Mouse (Mus musculus): ENCODE results near the gene Kctd11.
"Not testable (repeated sequence)": the region's sequence is repeated elsewhere in the genome, so short reads cannot be mapped to it uniquely, and the experiment has no call there.

The Kctd11 gene

DNA sequence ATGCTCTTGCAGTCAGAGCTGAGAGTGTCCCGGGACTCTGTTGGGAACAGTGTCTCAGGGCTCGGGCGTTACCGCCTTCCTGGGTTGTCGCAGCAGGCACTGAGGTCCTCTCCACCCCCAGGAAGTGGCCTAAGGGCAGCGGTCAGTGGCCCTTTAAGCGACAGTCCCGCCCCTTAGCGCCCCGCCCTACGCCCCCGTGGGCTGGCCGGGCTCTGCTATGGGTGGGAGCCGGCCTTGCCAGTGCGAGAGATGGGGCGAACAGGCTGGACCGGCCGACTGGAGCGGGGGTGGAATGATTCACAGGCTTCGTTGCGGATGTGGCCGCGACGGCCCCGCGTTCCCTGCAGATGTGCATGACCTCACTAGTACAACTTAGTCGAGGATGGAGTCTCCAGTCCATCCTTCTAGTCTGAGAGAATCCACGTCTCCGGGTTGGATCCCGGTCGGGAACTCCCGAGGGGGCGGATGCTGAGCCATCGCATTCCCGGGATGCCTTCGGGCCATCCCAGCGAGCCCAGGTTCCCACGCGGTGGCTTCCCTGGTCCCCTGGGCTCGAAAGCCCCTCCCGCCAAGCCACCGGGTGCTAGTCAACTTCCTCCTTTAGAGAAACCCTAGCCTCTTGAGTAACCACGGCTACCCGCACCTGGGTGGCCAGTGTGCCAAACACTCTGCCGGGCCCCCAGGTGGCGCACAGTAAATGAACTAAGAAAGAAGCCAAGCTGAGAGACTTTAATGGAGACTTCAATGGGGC, at the start of gene Kctd11:
TSS of gene Kctd11 (minus strand) at position 554 of the 751 bp plus-strand sequence.
- DNase-seq (ENCODE audit: low spot score): peak; percentile 64

GRCm38 (mm10) chr11:69930176-69930575, 49.0 kb upstream of the Kctd11 start:
- not testable (repeated sequence) for DNase-seq (ENCODE audit: low spot score)

GRCm38 (mm10) chr11:69929712-69930111, 48.5 kb upstream of the Kctd11 start:
- no peak for DNase-seq (ENCODE audit: low spot score)

DNA sequence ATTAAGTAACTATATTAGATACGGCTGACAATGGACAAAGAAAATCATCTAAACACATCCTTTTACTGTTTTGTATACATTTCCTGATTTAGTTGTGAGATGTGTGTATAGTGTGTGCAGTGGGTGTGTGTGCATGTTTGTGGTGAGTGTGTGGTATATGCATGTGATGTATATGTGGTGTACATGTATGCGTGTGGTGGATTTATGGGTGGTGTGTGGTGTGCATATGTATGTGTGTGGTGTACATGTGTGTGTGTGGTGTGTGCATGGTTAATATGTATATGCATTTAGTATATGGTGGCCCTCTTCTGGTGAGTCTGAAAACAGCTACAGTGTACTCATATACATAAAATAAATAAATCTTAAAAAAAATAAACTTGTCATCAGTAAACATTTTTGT, 46.3 kb upstream of the Kctd11 start:
- DNase-seq (ENCODE audit: low spot score): no peak

DNA sequence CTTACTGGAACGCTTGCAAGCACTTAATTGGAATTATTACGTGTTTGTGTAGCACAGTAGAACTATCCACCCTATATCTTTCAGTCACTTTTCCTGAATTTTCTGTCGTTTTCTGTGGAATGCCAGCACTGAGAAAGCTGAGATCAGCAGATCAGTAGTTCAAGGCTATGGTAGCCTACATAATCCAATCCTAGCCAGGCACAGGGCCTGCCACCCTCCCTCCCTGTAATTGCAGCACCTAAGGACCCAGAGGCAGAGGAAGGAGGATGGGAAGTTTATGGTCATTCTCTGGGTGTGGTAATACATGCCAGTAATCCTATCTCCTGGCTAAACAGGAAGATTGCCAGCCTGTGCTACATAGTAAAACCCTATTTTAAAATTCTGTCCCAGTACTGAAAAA, 41.6 kb upstream of the Kctd11 start:
- DNase-seq (ENCODE audit: low spot score): no peak

DNA sequence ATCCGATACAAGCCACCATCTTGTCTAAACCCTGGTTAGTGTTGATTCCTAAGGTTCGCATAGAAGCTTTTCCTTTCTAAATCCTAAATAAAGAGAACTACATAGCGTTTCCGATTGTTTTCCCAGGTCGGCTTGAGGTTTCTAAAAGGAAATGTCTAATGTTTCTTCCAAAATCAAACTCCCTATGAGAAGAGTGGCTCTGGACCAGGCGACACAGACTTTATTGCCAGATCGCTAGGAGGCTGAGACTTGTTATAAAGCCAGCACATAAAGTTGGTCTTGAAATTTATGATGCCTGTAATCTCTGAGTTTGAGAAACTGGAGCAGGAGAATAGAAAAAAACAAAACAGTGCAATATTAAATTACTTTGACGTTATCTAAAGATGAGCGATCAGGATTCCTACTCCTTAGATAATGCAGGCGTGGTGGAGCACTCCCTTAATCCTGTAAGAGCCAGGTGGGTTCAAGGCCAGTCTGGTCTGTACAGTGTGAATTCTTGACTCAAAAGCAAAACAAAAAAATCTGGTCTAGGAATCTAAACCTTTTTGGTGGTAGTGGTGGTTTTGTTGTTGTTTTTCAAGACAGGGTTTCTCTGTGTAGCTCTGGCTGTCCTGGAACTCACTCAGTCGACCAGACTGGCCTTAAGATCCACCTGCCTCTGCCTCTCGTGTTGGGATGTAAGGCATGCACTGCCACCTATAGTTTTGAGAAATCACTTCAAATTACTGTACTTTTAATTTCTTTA, 41.0 kb upstream of the Kctd11 start:
- DNase-seq (ENCODE audit: low spot score): no peak

DNA sequence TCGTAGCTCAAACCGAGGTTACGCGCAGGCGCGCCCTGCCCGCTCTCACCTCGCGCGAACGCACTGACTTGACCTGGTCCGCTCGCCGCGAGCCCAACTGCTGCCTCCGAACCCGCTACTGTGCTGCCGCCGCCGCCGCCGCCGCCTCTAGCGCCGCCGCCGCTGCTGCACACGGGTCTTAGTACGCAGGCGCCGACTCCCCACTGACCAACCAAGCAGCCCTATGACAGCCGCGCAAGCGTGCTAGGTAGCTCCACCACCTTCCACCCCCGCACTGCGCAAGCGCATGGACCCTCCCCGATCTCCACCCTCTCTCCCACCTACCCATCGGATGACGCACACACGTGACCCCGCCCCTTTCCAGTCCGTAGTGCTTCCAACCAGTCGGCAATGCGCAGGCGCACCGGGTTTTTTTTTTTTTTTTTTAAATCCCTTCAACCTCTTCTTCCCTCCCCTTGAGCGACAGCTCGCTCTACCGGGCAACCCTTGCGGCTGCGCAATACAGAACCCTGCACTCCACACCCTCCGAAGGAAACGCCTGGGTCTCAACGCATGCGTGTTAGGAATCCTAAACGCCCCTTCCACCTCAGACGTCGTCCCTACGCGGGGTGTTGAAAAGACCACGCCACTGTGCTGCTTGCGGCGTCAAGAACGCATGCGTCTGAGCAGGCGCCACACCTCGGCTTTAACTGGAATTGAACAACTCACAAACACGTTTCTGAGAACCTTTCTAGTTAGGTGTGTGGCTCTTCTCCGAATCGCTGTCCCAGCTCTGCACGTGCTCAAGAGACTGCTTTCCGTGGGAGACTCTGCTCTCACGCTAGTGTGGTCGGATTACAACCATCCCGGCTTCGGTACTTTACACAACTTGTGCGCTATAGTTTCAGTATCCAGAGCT, 40.2 kb upstream of the Kctd11 start, which contains the start of gene Eif5a:
TSS of gene Eif5a (minus strand) at position 845 of the 898 bp plus-strand sequence.
- peak; percentile 100 for DNase-seq (ENCODE audit: low spot score)

GRCm38 (mm10) chr11:69920266-69921031, 39.2 kb upstream of the Kctd11 start:
- no peak for DNase-seq (ENCODE audit: low spot score)

- peak; percentile 82 for DNase-seq (ENCODE audit: low spot score)
Observed at GRCm38 (mm10) chr11:69919661-69920265, 38.6 kb upstream of the Kctd11 start.

- DNase-seq (ENCODE audit: low spot score): no peak
Observed at GRCm38 (mm10) chr11:69919053-69919452, 37.8 kb upstream of the Kctd11 start.

DNA sequence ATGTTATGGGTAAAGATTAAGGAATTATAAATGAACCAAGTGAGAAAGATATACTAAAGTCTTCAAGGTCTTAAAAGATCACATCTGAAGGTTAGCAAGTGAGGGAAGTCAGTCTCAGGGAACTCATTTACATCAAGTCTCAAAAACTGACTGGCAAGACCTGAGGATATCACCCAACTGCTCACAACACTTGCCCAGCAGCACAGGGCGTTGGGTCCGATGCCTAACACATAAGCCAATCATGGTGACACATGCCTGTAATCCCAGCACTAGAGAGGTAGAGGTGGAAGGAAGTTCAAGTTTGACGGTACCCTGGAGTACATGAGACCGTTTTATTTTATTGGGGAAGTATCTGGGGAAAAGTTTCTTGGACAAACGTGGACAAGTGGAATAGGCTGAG, 36.9 kb upstream of the Kctd11 start:
- no peak for DNase-seq (ENCODE audit: low spot score)

DNA sequence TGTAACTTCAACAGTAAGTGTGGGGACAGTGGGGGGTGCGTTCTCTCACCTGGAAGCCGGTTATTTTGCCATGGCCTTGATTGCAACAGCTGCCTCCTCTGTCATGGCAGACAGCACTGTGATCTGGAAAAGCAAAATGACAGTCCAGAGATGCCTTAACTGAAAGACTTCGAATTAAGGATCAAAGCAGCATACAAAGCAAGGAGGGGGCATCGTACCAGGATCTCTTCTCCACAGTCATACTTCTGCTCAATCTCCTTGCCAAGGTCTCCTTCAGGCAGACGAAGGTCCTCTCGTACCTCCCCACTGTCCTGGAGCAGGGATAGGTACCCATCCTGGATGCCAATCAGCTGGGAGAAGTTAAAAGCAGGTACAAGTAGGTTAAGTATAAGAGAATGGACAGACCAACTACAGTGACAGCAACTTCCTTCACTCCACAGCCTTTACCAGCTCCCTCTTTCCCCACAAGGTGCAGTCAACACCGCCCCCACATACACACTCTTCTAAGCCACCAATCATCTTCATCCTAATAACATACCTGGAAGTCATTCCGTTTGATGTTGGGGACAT, 36.3 kb upstream of the Kctd11 start:
- no peak for DNase-seq (ENCODE audit: low spot score)

DNA sequence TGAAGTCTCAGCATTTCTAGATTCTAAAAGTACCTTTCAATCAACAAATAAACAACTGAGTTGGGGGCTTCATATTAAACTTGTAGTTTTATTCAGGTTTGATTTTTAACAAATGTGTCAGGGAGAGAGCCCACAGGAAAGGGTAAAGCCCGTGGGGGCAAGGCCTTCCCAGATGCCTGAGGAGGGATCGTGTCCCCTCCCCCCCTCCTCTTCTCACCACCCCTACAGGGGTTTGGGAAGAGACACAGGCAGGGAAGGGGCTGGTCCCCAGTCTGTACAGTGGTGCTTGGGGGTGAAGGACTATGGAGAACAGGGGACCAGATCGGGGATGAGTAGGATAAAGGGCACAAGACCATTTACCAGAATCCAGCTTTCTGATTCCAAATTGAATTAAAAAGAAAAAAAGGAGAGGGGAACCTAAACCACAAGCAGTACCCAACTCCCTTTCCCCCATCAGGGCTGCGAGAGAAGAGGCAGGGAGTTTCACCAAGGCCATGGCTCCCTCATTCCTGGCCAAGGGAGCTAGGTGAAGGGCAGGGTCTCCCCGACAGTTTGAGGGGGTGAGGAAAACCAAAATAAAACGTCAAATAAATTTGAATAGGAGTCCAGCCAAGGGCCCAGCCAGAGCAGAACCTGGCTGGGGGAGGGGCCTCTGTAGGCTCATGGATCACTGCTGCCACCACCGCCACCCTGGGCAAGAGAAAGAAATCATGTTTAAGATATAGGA, 35.6 kb upstream of the Kctd11 start:
- DNase-seq (ENCODE audit: low spot score): not testable (repeated sequence)

DNA sequence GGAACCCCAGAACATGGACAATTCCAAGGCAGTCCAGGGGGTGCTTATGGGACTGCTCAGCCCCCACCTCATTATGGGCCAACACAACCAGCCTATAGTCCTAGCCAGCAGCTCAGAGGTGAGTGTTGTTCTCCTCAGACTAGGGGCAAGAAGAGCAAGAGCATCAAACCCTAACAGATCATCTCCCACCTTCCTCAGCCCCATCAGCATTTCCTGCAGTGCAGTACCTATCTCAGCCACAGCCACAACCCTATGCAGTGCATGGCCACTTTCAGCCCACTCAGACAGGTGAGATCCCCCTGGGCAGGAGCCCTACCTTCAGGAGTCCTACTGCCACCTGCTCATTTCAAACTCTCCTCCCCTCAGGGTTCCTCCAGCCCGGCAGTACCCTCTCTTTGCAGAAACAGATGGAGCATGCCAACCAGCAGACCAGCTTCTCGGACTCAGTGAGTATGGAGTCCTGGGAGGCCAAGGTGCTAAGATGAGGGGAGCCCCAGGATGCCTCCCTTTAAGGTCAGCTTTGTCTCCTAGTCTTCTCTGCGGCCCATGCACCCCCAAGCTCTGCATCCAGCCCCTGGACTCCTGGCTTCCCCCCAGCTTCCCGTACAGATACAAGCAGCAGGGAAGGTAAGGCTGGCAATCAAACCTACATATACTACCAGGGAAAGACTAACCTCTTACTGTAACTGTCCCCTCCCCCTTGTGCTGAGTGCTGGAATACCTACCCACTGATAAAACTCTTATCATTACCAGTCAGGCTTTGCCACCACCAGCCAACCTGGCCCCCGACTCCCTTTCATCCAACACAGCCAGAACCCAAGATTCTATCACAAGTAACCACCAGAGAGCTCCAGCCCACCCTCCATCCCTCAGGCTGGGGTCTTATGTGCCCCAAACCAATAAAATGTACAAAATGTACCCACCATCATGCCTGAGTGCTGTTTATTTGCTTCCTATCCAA, 34.7 kb upstream of the Kctd11 start:
- DNase-seq (ENCODE audit: low spot score): peak; percentile 59

DNA sequence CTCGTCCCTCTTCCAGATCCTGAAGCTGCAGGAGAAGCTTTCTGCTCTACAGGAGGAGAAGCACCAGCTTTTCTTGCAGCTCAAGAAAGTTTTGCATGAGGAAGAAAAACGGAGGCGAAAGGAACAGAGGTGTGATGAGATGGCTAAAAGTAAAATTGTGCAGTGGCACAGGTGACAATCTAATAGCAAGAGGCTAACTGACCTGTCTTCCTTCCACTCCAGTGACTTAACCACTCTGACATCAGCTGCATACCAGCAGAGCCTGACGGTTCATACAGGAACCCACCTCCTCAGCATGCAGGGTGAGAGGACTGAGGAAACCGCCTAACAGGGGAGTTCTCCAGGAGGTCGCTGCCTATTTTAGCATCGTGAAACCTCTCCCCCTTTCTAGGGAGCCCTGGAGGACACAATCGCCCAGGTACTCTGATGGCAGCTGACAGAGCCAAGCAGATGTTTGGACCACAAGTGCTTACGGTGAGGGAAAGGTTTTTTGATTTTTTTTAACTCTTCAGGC, 33.8 kb upstream of the Kctd11 start:
- no peak for DNase-seq (ENCODE audit: low spot score)

DNA sequence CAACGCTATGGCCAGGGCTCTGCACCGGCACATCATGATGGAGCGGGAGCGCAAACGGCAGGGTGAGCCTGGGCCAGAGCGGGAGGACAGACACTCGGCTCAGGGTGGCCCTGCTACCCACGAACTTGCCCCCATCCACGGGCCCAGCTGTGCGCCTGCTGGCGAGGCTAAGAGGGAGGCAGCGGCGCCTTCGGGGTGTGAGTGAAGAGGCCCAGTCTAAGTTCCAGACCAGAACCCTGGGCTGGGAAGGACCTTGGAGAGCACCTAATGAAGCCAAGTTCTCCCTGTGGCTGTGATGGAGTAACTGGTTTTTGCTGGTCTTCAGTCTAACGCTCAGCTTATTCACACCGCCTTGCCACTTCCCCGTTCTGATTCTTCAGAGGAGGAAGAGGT, 33.2 kb upstream of the Kctd11 start:
- DNase-seq (ENCODE audit: low spot score): no peak

GRCm38 (mm10) chr11:69913554-69914371, 32.6 kb upstream of the Kctd11 start, which contains the start of gene Gps2:
Gps2 (plus strand) TSS chr11:69913888.
- peak; percentile 85 for DNase-seq (ENCODE audit: low spot score)

Measured in spleen, adult 12 weeks (tissue).